Mouse (Mus musculus): ENCODE data around the gene Haao.

GRCm38 (mm10) chr17:83837659-83838190, 10.0 kb downstream of the Haao start:
- TF ChIP-seq POLR2A (IDR thresholded peaks at IDR 0.05; ENCODE audit: borderline replicate concordance, extremely low read depth, low read depth, low read length) (no peak), CTCF (IDR thresholded peaks at IDR 0.05; ENCODE audit: insufficient read depth, low read length) (no peak)
